Mouse (Mus musculus): ENCODE measurements around the gene Adh7. TPM values are rescaled to one million over a fixed set of nuclear protein-coding genes. Genes with fewer than 3 reads are reported as not detected.
A peak's percentile ranks its signal among the peaks of the same experiment; 100 is the strongest.

Gene Adh7
- polyA plus RNA-seq, 1 experiment from 2014 or later, result 0.44 TPM

DNA sequence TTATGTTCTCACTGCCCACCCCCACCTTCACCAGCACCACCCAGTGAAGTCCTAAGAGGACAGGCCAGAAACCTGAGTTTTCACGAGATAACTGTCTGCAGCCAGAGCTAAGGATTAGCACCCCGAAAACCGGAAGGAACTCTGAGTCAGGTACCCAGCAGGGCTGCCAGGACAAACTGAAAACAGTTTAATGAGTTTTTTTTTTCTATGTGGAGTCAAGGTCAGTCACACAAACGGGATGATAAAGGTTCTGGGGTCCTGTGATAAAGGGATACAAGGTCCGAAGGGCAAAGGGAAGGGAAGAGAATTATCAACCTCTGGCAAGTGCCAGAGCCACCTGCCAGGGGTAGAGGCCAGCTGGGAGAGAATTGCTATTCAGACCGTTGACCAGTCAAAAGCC lies 23.8 kb downstream of the Adh7 start:
- no peak for ATAC-seq (ENCODE audit: low FRiP score)
- Histone ChIP-seq H3K4me3 (replicated peaks) (no peak overlapping the region), H3K27me3 (replicated peaks) (no peaks in the 10 kb centered on the region), H3K36me3 (no peaks in the 10 kb centered on the region), H3K27ac (replicated peaks) (no peak overlapping the region), H3K9ac (replicated peaks) (no peak overlapping the region), H3K4me2 (no peak overlapping the region), H3K4me1 (peaks cover 12% of the 10 kb centered on the region), H3K9me3 (replicated peaks) (no peaks in the 10 kb centered on the region)
- 67% methylated on average over 6 of the region's 6 CpGs for WGBS

GRCm38 (mm10) chr3:138242021-138242726 lies 24.6 kb downstream of the Adh7 start:
- Histone ChIP-seq H3K4me1 (peaks cover 12% of the 10 kb centered on the region), H3K36me3 (no peaks in the 10 kb centered on the region), H3K9ac (replicated peaks) (no peak overlapping the region), H3K9me3 (replicated peaks) (no peaks in the 10 kb centered on the region), H3K27me3 (replicated peaks) (no peaks in the 10 kb centered on the region), H3K4me2 (no peak overlapping the region), H3K4me3 (replicated peaks) (no peak overlapping the region), H3K27ac (replicated peaks) (peak overlapping the region; percentile 60)
- WGBS, result 47% methylated on average over 14 of the region's 14 CpGs
- peak; percentile 65 for ATAC-seq (ENCODE audit: low FRiP score)

- H3K9me3 ChIP-seq (replicated peaks), result no peaks in the 10 kb centered on the region
- H3K27me3 ChIP-seq (replicated peaks), result no peaks in the 10 kb centered on the region
- H3K27ac ChIP-seq (replicated peaks), result no peak overlapping the region
- no peak for ATAC-seq (ENCODE audit: low FRiP score)
- no peak overlapping the region for H3K4me3 ChIP-seq (replicated peaks)
- H3K36me3 ChIP-seq, result no peaks in the 10 kb centered on the region
- 82% methylated on average over 6 of the region's 6 CpGs for WGBS
- H3K9ac ChIP-seq (replicated peaks), result no peak overlapping the region
- peaks cover 12% of the 10 kb centered on the region for H3K4me1 ChIP-seq
- H3K4me2 ChIP-seq, result no peak overlapping the region
These were observed 25.4 kb downstream of the Adh7 start for GRCm38 (mm10) chr3:138242933-138243332.

DNA sequence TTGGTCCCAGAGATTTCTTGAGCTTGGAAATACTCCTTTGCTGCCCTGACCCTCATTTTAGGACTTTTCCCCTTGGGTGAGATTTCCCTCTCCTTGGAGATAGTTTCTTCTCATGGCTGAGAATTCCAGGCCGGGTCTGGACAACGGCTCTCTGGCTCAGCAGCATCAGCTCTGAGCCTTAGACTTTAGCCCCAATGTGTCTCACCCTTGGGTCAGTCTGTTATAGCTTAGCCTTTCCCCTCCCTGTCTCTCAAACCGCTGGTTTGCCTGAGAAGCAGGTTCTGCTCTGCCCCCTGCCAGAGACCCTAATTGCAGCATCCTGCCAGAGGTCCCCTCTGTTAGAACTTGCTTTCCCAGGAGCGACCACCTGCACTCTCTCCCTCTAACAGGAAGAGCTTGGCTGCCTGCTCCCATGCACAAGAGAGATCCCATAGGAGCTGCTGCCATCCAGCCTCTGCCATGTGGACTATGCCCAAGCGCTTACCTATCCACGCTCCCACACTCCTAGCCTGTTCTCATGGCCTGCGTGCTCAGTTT lies 26.8 kb downstream of the Adh7 start:
- no peaks in the 10 kb centered on the region for H3K27me3 ChIP-seq (replicated peaks)
- no peak for ATAC-seq (ENCODE audit: low FRiP score)
- H3K9me3 ChIP-seq (replicated peaks), result no peaks in the 10 kb centered on the region
- 79% methylated on average over 7 of the region's 7 CpGs for WGBS
- no peaks in the 10 kb centered on the region for H3K36me3 ChIP-seq
- no peak overlapping the region for H3K4me2 ChIP-seq
- no peak overlapping the region for H3K4me3 ChIP-seq (replicated peaks)
- no peak overlapping the region for H3K27ac ChIP-seq (replicated peaks)
- H3K9ac ChIP-seq (replicated peaks), result no peak overlapping the region
- H3K4me1 ChIP-seq, result peaks cover 12% of the 10 kb centered on the region

DNA sequence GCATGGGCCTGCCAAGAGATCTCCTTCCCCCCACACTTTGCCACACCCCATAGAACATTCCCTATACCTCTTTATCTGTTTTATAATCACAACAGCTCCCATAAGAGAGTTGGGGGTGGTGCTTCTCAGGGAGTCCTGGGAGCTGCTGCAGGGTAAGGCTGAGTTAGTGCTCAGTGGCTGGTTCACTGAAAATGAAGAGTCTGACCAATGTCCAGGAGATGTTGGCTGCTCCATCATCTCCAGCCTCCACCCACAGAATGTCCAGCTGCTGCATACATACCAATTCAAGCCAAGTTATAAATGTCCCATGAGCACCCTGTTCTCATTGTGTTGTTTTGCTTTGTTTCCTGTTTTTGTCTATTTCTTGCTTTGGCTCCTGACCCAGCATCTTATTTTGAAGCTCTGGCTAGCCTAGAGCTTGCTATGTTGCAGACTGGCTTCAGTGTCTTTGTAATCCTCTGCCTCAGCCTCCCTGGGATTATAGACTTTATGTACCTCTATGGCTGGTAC lies 29.0 kb downstream of the Adh7 start:
- ATAC-seq (ENCODE audit: low FRiP score), result no peak
- Histone ChIP-seq H3K36me3 (no peaks in the 10 kb centered on the region), H3K4me1 (peaks cover 8% of the 10 kb centered on the region; the same call in 1 of the 2 replicates), H3K4me2 (no peak overlapping the region), H3K4me3 (replicated peaks) (no peak overlapping the region), H3K9ac (replicated peaks) (no peak overlapping the region), H3K9me3 (replicated peaks) (no peaks in the 10 kb centered on the region), H3K27me3 (replicated peaks) (no peaks in the 10 kb centered on the region), H3K27ac (replicated peaks) (no peak overlapping the region)

- Histone ChIP-seq H3K36me3 (no peaks in the 10 kb centered on the region), H3K4me1 (peaks cover 4% of the 10 kb centered on the region; the same call in 1 of the 2 replicates), H3K9ac (replicated peaks) (no peak overlapping the region), H3K9me3 (replicated peaks) (no peaks in the 10 kb centered on the region), H3K27ac (replicated peaks) (no peak overlapping the region), H3K4me2 (no peak overlapping the region), H3K4me3 (replicated peaks) (no peak overlapping the region), H3K27me3 (replicated peaks) (no peaks in the 10 kb centered on the region)
- ATAC-seq (ENCODE audit: low FRiP score), result no peak
- WGBS, result 83% methylated on average over 4 of the region's 4 CpGs
These were observed 29.7 kb downstream of the Adh7 start for GRCm38 (mm10) chr3:138247241-138247640.

GRCm38 (mm10) chr3:138248011-138248410 lies 30.5 kb downstream of the Adh7 start:
- Histone ChIP-seq H3K27me3 (replicated peaks) (no peaks in the 10 kb centered on the region), H3K4me2 (no peak overlapping the region), H3K4me1 (no peaks in the 10 kb centered on the region), H3K9me3 (replicated peaks) (no peaks in the 10 kb centered on the region), H3K27ac (replicated peaks) (no peak overlapping the region), H3K9ac (replicated peaks) (no peak overlapping the region), H3K4me3 (replicated peaks) (no peak overlapping the region), H3K36me3 (no peaks in the 10 kb centered on the region)
- 78% methylated on average over 7 of the region's 7 CpGs for WGBS
- no peak for ATAC-seq (ENCODE audit: low FRiP score)

GRCm38 (mm10) chr3:138248746-138249145 lies 31.2 kb downstream of the Adh7 start:
- no peaks in the 10 kb centered on the region for H3K4me1 ChIP-seq
- H3K27me3 ChIP-seq (replicated peaks), result no peaks in the 10 kb centered on the region
- no peak overlapping the region for H3K4me3 ChIP-seq (replicated peaks)
- no peak for ATAC-seq (ENCODE audit: low FRiP score)
- no peak overlapping the region for H3K27ac ChIP-seq (replicated peaks)
- no peaks in the 10 kb centered on the region for H3K9me3 ChIP-seq (replicated peaks)
- H3K4me2 ChIP-seq, result no peak overlapping the region
- no peaks in the 10 kb centered on the region for H3K36me3 ChIP-seq
- 78% methylated on average over 8 of the region's 8 CpGs for WGBS
- no peak overlapping the region for H3K9ac ChIP-seq (replicated peaks)

- H3K36me3 ChIP-seq, result no peaks in the 10 kb centered on the region
- no peak for ATAC-seq (ENCODE audit: low FRiP score)
- WGBS, result 89% methylated on average over 6 of the region's 6 CpGs
- no peak overlapping the region for H3K4me2 ChIP-seq
- H3K27me3 ChIP-seq (replicated peaks), result no peaks in the 10 kb centered on the region
- H3K9me3 ChIP-seq (replicated peaks), result no peaks in the 10 kb centered on the region
- no peak overlapping the region for H3K4me3 ChIP-seq (replicated peaks)
- H3K4me1 ChIP-seq, result no peaks in the 10 kb centered on the region
- H3K9ac ChIP-seq (replicated peaks), result no peak overlapping the region
- H3K27ac ChIP-seq (replicated peaks), result no peak overlapping the region
These were observed 33.6 kb downstream of the Adh7 start for GRCm38 (mm10) chr3:138251156-138251555.

- H3K4me3 ChIP-seq (replicated peaks), result no peak overlapping the region
- no peak overlapping the region for H3K9ac ChIP-seq (replicated peaks)
- H3K4me1 ChIP-seq, result no peaks in the 10 kb centered on the region
- H3K36me3 ChIP-seq, result no peaks in the 10 kb centered on the region
- no peak overlapping the region for H3K4me2 ChIP-seq
- no peak overlapping the region for H3K27ac ChIP-seq (replicated peaks)
- WGBS, result 70% methylated on average over 5 of the region's 5 CpGs
- H3K27me3 ChIP-seq (replicated peaks), result no peaks in the 10 kb centered on the region
- ATAC-seq (ENCODE audit: low FRiP score), result no peak
- H3K9me3 ChIP-seq (replicated peaks), result no peaks in the 10 kb centered on the region
These were observed 36.6 kb downstream of the Adh7 start for GRCm38 (mm10) chr3:138254205-138254604.

DNA sequence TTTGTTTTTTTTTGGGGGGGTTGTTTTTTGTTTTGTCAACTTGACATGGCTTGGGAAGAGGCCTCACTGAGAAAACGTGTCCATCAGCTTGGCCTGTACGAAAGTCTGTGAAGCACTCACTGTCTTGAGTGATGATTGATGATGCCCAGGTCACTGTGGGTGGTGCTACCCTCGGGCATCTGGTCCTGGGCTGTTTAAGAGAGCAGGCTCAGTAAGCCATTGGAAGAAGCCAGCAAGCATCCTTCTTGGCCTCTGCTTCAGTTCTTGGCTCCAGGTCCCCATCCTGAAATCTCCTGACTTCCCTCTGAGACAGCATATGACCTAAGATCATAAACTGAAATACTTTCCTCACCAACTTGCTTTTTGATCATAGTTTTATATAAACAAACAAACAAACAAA lies 37.8 kb downstream of the Adh7 start:
- no peaks in the 10 kb centered on the region for H3K36me3 ChIP-seq
- no peaks in the 10 kb centered on the region for H3K9me3 ChIP-seq (replicated peaks)
- H3K4me1 ChIP-seq, result no peaks in the 10 kb centered on the region
- H3K9ac ChIP-seq (replicated peaks), result no peak overlapping the region
- H3K27ac ChIP-seq (replicated peaks), result no peak overlapping the region
- ATAC-seq (ENCODE audit: low FRiP score), result no peak
- H3K4me3 ChIP-seq (replicated peaks), result no peak overlapping the region
- H3K27me3 ChIP-seq (replicated peaks), result no peaks in the 10 kb centered on the region
- no peak overlapping the region for H3K4me2 ChIP-seq
- 46% methylated on average over 3 of the region's 3 CpGs for WGBS

GRCm38 (mm10) chr3:138255780-138256550 lies 38.4 kb downstream of the Adh7 start:
- H3K27ac ChIP-seq (replicated peaks), result no peak overlapping the region
- no peak overlapping the region for H3K4me3 ChIP-seq (replicated peaks)
- H3K4me2 ChIP-seq, result no peak overlapping the region
- no peaks in the 10 kb centered on the region for H3K36me3 ChIP-seq
- H3K27me3 ChIP-seq (replicated peaks), result no peaks in the 10 kb centered on the region
- no peak for ATAC-seq (ENCODE audit: low FRiP score)
- no peaks in the 10 kb centered on the region for H3K4me1 ChIP-seq
- WGBS, result 89% methylated on average over 9 of the region's 9 CpGs
- no peaks in the 10 kb centered on the region for H3K9me3 ChIP-seq (replicated peaks)
- H3K9ac ChIP-seq (replicated peaks), result no peak overlapping the region

Data from neural tube, embryonic 15.5 days (tissue).